Mouse (Mus musculus) forebrain, postnatal 0 days (tissue): ENCODE measurements around the gene Acer1. TPM values are rescaled to one million over a fixed set of nuclear protein-coding genes. Genes with fewer than 3 reads are reported as not detected.

Experiments used
- ATAC-seq: fragments of 200-750 bp; cut with Nextera tagmentation; 2 replicates; pipeline ENCODE4 v1.8.0; 2017; ENCODE audit warnings: mild to moderate bottlenecking, moderate library complexity
- DNase-seq: peaks from one replicate; pipeline ENCODE4 v3.0.0-alpha.2; 2015
- H3K27ac ChIP-seq: fragments of 300-500 bp; sonication (generic); 2 replicates; pipeline ENCODE4 v1.5.1; 2014; ENCODE audit warnings: low read depth, mild to moderate bottlenecking, antibody characterized with exemption, low read length, moderate library complexity, mixed read lengths
- H3K27me3 ChIP-seq: fragments of 300-500 bp; sonication (generic); 2 replicates; pipeline ENCODE4 v1.6.1; 2014; ENCODE audit warnings: mild to moderate bottlenecking, low read length, mixed read lengths; ENCODE audit not compliant: insufficient read depth
- H3K36me3 ChIP-seq: fragments of 300-500 bp; sonication (generic); 2 replicates; pipeline ENCODE4 v1.6.1; 2014; ENCODE audit warnings: mild to moderate bottlenecking, moderate library complexity; ENCODE audit not compliant: insufficient read depth
- H3K4me1 ChIP-seq: fragments of 300-500 bp; sonication (generic); 2 replicates; pipeline ENCODE4 v1.6.1; 2014; ENCODE audit warnings: antibody characterized with exemption; ENCODE audit not compliant: insufficient read depth
- H3K4me2 ChIP-seq: fragments of 300-500 bp; sonication (generic); 2 replicates; pipeline ENCODE4 v1.6.1; 2014; ENCODE audit warnings: low read depth, mild to moderate bottlenecking, moderate library complexity
- H3K4me3 ChIP-seq: fragments of 300-500 bp; sonication (generic); 2 replicates; pipeline ENCODE4 v1.5.1; 2014; ENCODE audit warnings: low read depth, low read length, mixed read lengths
- H3K9ac ChIP-seq: fragments of 300-500 bp; sonication (generic); 2 replicates; pipeline ENCODE4 v1.6.1; 2014; ENCODE audit warnings: mild to moderate bottlenecking
- H3K9me3 ChIP-seq: fragments of 300-500 bp; sonication (generic); 2 replicates; pipeline ENCODE4 v1.6.1; 2016; ENCODE audit warnings: low read length
- CTCF ChIP-seq: sonication (generic); IDR thresholded peaks from 2 replicates; pipeline ENCODE4 v1.5.1; 2016; ENCODE audit warnings: antibody characterized with exemption, control low read depth, low read depth
- WGBS: fragments of 180-500 bp; shearing (Covaris S2); extraction: QIAGEN DNeasy Blood & Tissue Kit; methylation state at CpG from one replicate; pipeline ENCODE4 v1.1.7; 2014; 5-methylcytosine and 5-hydroxymethylcytosine counted together
- polyA plus RNA-seq: library from polyadenylated mRNA; unstranded; fragments of >200 nt; fragmentation: Nextera tagmentation; extraction: Ambion mirVana; gene quantifications from 2 replicates; pipeline ENCODE4 v1.2.1, GENCODE M21; 2015
- total RNA-seq: library from RNA; depleted of rRNA; stranded (reverse); fragments of >200 nt; gene quantifications from 2 replicates; pipeline ENCODE4 v1.2.3, GENCODE M21; 2014

Acer1 gene
- total and polyA plus RNA-seq, 2 experiments from 2014 or later, result not detected

DNA sequence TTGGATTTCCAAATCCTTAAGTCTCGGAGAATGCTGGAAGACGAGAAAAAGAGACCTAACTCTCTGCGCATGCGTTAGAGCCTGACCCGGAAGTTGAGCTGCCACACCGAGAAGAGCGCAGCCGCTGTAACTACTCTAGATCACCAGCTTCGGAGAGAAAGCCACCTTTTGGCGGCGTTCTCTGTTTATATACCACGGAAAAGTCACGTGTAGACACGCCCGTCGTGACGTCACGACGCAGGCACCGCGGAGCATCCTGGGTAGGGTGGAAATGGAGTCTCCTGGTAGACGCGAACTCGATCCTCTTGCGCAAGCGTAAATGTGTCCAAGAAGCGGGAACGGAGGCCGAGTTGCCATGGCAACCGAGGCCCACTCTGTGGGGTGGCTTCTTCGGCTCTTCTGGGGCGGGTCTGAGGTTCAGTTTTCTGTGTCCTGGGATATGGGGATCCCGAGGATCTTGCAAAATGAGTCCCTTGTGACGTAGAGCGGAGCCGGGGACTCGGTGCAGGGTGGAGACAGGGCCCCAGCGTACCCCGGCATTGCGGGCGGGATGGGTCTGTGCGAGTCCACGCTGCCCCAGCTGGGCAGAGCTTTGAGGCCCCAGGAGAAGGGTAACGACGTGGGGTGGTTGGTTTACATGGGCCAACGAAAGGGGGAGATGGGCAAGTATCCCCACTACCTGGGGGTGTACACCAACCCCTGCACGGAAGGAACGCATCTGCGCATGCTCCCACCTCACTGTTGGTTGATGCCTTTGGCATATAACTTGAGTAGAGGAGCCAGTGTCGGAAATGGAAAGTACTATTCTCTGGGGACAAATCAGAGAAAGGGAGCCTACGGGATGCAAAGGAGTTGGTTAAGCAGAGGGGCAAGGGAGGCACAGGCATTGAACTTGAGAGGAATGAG lies 29.6 kb upstream of the Acer1 start, which contains the start of the genes Gtf2f1 and Gm17949:
TSS of gene Gtf2f1 (minus strand) at position 53 of the 906 bp plus-strand sequence.
TSS of gene Gm17949 (plus strand) at position 234 of the 906 bp plus-strand sequence.
- Histone ChIP-seq H3K27ac (peak within 1 kb of the TSS; percentile 97), H3K4me3 (peak within 1 kb of the TSS; percentile 74), H3K9ac (peak within 1 kb of the TSS; percentile 96), H3K4me1 (peaks cover 18% of the 10 kb centered on the region), H3K4me2 (peak within 1 kb of the TSS; percentile 90), H3K36me3 (peaks cover 22% of the 10 kb centered on the region), H3K9me3 (no peaks in the 10 kb centered on the region), H3K27me3 (no peaks in the 10 kb centered on the region)
- peak; percentile 93 for ATAC-seq
- WGBS, result 1% methylated on average over 51 of the region's 51 CpGs
- DNase-seq, result peak; percentile 100
- peak; percentile 56 for TF ChIP-seq CTCF

DNA sequence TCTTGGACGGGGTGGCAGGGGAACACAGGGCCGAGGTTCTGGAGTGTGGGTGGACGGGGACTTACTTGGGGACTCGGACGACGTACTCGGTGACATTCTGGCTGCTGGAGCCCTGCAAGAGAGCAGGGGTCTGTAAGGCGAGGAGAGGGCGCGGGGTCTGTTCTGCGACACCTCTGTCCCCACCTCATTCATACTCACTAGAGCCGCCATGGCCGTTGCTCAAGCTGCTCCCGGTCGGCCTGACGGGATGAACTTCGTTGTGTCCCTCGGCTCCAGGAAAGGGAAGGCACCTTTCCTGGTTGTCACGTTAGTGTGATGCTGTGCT lies 28.9 kb upstream of the Acer1 start:
- DNase-seq, result no peak
- peak overlapping the region; percentile 86 for H3K27ac ChIP-seq
- H3K36me3 ChIP-seq, result peaks cover 25% of the 10 kb centered on the region
- peak overlapping the region; percentile 90 for H3K4me2 ChIP-seq
- H3K27me3 ChIP-seq, result no peaks in the 10 kb centered on the region
- no peaks in the 10 kb centered on the region for H3K9me3 ChIP-seq
- peak overlapping the region; percentile 78 for H3K9ac ChIP-seq
- peak overlapping the region; percentile 74 for H3K4me3 ChIP-seq
- WGBS, result under 1% methylated on average over 19 of the region's 19 CpGs
- TF ChIP-seq CTCF, result no peak
- peak; percentile 30 for ATAC-seq
- H3K4me1 ChIP-seq, result peaks cover 18% of the 10 kb centered on the region

DNA sequence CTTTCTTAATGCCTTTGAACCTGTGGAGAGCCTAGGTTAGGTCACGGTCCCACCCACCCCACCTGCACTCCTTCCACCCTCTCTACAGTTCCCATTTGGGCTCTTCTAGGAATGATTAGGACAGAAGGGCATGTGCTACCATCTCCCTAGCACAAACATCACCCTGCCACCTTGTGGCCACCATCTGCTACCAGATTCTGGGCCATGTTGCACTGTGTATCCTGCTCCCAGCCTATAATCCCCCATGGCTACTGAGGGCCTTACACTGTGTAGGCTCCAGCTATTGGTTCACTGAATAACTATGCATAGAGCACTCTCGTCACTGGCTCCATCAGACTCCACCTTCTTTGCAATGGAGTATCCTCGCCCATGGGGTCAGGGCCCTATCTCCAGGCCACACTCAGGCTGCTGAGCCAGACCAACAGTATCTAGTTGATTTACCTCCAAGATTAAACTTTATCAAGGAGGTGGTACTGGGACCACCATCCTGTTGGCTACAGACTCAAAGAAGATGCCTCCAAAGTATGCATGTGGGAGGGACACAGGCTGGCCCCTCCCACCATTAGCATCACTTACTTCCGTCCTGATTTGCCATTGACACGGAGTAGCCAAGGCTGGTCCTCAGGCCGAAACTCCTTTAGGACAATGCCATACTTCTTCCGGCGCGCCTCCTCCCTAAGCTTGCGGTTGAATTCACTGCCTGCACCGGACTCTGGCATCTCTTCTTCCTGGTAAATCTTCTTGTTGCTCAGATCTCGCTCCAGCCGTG lies 25.4 kb upstream of the Acer1 start:
- ATAC-seq (no peak), DNase-seq (no peak)
- Histone ChIP-seq H3K9me3 (no peaks in the 10 kb centered on the region), H3K4me3 (no peak overlapping the region), H3K9ac (no peak overlapping the region), H3K27ac (no peak overlapping the region), H3K4me2 (no peak overlapping the region), H3K4me1 (peaks cover 15% of the 10 kb centered on the region), H3K36me3 (peaks cover 51% of the 10 kb centered on the region), H3K27me3 (no peaks in the 10 kb centered on the region)
- 93% methylated on average over 13 of the region's 13 CpGs for WGBS
- peak; percentile 56 for TF ChIP-seq CTCF

DNA sequence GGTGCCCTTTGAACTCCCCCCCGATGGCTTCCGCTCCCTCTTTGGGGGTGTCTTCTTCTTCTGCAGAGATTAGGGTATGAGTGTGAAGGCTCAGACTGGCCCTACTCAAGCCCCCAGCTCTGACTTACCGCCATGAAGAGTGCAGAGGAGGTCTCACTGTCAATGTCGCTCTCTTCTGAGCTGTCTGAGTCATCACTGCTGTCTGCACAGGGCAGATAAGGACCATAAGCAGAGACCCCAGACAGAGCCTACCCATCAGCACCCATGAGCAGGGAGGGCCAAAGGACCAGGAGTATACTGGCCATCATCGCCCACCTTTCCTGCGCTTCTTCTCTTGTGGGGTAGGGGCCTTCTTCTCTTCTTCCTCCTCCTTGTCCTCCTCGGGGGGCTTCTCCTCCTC lies 22.1 kb upstream of the Acer1 start:
- 92% methylated on average over 7 of the region's 7 CpGs for WGBS
- no peaks in the 10 kb centered on the region for H3K4me1 ChIP-seq
- H3K9me3 ChIP-seq, result no peaks in the 10 kb centered on the region
- H3K9ac ChIP-seq, result no peak overlapping the region
- no peak for ATAC-seq
- H3K36me3 ChIP-seq, result peaks cover 67% of the 10 kb centered on the region
- H3K27ac ChIP-seq, result no peak overlapping the region
- DNase-seq, result no peak
- no peak for TF ChIP-seq CTCF
- no peaks in the 10 kb centered on the region for H3K27me3 ChIP-seq
- H3K4me3 ChIP-seq, result no peak overlapping the region
- no peak overlapping the region for H3K4me2 ChIP-seq

DNA sequence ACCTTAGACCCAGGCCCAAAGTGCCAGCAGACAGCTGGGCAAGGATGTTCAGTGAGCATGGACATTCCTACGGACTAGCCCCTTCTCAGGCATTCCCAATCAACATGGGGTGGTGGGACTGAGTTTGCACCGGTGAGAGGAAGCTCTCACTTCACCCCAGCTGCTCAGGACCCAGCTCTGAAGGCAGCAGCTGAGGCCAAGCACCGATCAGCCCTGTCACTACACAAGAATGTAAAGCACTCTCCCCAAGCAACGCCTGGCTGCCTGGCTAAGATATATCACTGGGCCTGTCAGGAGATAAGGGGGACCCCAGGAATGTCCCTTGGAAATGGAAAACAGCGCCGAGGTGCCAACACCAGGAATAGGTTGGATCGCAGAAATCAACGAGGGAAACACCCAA lies 19.3 kb upstream of the Acer1 start:
- ATAC-seq, result no peak
- no peak overlapping the region for H3K4me3 ChIP-seq
- no peak overlapping the region for H3K27ac ChIP-seq
- no peaks in the 10 kb centered on the region for H3K4me1 ChIP-seq
- no peak overlapping the region for H3K9ac ChIP-seq
- DNase-seq, result no peak
- no peak overlapping the region for H3K4me2 ChIP-seq
- no peaks in the 10 kb centered on the region for H3K27me3 ChIP-seq
- peaks cover 48% of the 10 kb centered on the region for H3K36me3 ChIP-seq
- H3K9me3 ChIP-seq, result no peaks in the 10 kb centered on the region
- WGBS, result 79% methylated on average over 8 of the region's 8 CpGs
- TF ChIP-seq CTCF, result no peak

DNA sequence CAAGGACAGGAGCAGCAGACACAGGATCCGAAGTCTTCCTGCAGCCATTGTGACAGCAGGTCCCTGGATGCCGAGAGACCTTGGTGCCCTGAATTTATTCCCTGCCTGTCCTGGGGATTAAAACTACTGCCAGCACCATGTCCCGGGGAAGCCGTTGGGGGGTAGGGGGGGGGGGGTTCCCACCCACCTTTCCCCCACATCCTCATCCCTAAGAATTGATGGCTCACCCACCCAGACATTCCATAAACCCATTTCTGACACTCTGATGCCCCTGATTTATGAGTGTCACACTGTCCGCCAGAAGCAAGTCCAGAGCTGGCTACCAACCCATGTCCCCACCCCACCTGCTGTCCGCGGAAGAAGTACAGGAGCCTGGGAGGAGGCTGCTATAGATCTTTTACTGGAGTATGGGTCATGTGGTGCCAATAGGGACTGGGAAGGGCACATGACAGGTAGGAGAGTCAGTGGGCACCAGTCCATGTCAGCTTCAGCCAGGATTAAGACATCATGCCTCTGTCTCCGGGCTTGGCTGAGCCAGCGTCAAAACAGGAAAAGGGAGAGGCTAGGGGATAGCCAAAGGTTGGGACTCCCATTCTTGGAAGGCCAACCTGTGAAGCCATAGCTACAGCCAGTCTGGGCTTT lies 18.2 kb upstream of the Acer1 start, which contains the start of gene Pspn:
TSS of gene Pspn (minus strand) at position 51 of the 642 bp plus-strand sequence.
- H3K4me2 ChIP-seq, result no peak within 1 kb of the TSS
- WGBS, result 91% methylated on average over 9 of the region's 9 CpGs
- H3K4me3 ChIP-seq, result no peak within 1 kb of the TSS
- no peak within 1 kb of the TSS for H3K27ac ChIP-seq
- peaks cover 59% of the 10 kb centered on the region for H3K36me3 ChIP-seq
- no peak for DNase-seq
- no peaks in the 10 kb centered on the region for H3K27me3 ChIP-seq
- H3K9ac ChIP-seq, result no peak within 1 kb of the TSS
- no peak for ATAC-seq
- no peaks in the 10 kb centered on the region for H3K9me3 ChIP-seq
- no peak for TF ChIP-seq CTCF
- no peaks in the 10 kb centered on the region for H3K4me1 ChIP-seq
